Mouse (Mus musculus) c-Kit-positive CD71-positive TER-119-negative erythroid progenitor cells, embryonic 14.5 days (primary cell): ENCODE results near the gene Rhpn2.

ENCODE experiments used
- DNase-seq: peaks from one replicate; pipeline ENCODE4 v3.0.0-alpha.2; 2013; ENCODE audit warnings: low read depth

Gene Rhpn2

DNA sequence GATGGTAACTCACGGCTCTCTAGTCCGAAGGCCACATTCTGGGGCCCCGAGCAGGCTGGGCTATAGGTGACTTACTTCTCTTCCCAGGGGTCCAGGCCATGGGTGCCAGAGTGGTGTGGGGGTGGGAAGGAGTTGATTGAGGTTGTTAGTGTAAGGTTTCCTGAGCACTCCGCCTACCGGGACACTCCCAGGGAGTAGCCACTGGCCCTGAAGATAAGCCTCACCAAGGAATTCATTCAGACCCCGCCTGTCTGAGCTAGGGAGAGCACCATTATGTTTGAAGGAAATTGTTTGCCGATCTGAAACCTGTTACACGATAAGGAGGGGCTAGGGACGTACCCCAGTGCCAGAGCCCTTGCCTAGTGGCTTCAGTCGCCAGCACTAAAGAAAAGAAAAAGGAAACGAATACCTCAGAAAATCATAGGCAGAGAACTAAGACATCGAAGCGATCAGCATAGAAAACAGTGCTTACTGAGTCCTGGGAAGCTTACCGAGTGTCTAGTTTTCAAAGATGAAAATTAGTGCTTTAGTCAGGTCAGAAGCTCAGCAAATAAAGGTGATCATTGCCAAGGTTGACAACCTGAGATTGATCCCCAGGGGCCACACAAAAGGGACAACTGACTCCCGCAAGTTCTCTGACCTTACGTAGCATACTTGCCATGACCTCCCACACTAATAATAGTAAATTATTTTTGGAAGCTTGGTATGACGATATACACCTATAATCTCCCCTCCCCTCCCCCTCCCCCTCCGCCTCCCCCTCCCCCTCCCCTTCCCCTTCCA is 14.1 kb downstream of the Rhpn2 start:
- DNase-seq: no peak

GRCm38 (mm10) chr7:35349022-35349421 is 15.1 kb downstream of the Rhpn2 start:
- no peak for DNase-seq

- no peak for DNase-seq
Observed at GRCm38 (mm10) chr7:35349886-35350684, 16.1 kb downstream of the Rhpn2 start.

DNA sequence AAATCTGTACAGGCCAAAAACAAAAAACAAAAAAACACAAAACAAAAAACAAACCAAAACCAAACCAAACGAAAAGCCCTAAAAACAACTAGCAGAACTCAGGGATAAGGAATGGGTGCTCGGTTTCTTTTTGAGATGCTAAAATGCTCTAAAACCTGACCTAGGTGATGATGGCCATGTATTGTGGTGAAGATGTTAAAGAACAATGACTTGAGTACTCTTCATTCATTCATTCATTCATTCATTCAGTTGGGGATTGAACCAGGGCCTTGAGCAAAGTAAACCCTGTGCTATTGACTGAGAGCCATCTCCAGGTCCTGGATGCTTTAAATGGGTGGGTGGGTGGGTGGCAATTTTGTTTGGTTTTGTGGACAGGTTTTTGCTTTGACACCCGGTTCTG is 17.2 kb downstream of the Rhpn2 start:
- DNase-seq: no peak

DNA sequence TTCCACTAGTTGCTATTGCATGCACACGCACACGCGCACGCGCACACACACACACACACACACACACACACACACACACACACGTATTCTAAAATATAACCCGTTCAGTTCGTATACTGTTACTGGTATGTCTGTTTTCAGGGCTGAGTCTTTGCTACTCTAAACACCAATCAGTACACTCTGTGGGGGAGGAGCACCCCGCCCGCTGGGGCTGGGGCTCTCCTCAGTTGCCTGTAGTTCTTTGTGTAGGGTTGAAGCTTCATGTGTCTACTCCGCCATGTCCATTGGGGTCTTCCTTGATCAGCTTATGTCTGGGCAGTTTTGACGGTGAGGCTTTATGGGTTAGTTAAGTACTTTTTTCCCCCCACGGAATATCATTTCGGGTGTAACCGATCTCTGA is 19.3 kb downstream of the Rhpn2 start:
- DNase-seq: no peak

DNA sequence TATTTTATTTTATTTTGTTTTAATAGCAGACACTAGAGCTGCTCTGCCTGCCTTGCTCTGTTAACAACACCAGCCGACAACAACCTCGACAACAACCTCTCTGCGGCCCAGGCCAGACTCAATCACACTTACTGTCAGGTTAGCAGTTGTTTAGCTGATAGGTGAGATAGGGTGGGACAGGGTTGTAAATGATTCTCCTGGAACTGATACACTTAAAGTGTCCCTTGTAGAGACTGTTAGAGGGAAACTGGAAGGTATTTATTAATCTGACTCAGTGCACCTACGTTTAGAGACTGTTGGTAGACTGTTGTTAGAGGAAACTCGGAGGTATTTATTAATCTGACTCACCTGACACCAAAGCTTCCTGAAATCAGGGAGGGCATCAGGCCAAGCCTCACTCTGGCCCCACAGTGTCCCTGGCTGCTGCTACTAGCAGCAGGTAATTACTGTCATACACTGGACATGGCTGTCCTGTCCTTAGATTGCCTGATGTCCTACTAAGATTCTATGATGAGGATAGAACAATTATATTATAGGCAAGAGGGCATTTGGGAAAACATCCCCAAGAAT is 21.4 kb downstream of the Rhpn2 start:
- no peak for DNase-seq

GRCm38 (mm10) chr7:35357621-35358020 is 23.7 kb downstream of the Rhpn2 start:
- no peak for DNase-seq

DNA sequence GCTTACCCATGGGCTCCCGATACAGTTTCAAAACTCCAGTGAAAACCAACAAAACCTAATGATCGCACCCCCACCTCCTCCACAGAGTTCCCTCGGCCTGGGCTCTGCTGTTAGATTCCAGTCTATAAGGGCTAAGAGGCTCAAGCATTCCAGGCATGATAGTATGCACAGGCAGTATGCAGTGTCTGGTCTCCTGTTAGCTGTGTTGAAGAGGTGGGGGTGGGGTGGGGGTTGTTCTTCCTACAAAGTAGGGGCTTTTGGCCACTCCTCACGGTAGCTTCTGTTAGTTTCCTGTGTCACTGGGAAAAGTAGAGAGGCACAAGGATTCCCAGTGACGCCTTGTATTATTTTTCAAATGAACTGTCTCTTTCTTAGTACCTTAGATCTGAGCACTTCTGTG is 28.3 kb downstream of the Rhpn2 start:
- DNase-seq: no peak

- no peak for DNase-seq
Observed at GRCm38 (mm10) chr7:35362868-35363267, 28.9 kb downstream of the Rhpn2 start.

DNA sequence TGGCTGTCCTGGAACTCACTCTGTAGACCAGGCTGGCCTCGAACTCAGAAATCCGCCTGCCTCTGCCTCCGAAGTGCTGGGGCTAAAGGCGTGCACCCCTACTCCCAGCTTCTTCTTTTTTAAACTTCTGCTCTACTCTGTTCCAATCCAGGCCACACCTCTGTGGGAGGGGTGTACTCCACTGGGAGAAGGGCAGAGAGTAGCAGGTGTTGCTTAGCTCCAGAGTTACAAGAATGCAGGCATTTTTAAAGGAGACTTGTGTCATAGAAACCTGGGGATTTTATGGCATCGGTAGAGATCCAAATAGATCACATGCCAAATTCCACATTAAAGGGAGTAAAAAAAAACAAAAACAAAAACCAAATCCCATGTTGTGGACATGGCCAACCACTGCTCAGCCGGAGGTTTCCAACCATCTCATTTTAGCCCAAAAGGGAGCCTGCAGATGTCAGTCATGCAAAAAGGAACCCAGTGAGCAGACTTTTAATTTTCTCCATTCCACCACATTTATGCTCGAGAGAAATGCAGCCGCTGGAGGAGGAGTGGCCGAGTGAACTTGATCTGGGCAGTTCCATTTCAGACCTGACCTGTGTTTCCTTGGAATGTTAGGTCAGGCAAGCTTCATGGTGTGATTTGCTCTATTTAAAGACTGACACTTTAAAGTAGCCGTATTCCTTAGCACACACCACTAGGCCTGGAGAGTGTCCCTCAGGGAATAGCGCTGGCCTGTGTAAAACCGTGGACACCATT is 31.4 kb downstream of the Rhpn2 start:
- DNase-seq: no peak

DNA sequence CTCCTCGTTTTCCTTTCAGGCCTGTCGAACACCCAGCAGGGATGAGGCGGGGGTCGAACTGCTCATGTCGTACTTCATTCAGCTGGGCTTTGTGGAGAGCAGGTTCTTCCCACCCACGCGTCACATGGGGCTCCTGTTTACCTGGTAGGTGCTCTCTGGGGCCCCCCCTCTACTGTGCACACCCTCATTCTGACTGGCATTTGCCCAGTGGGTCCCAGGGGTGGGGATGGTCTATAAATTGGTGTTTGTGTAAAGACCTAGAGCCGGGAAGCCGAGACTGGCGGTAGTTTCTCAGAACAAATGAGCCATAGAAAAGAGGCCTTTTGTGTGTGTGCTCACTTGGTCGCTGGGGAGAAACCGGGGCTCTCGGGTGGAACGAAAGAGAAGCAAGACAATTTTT is 37.1 kb downstream of the Rhpn2 start:
- DNase-seq: no peak

DNA sequence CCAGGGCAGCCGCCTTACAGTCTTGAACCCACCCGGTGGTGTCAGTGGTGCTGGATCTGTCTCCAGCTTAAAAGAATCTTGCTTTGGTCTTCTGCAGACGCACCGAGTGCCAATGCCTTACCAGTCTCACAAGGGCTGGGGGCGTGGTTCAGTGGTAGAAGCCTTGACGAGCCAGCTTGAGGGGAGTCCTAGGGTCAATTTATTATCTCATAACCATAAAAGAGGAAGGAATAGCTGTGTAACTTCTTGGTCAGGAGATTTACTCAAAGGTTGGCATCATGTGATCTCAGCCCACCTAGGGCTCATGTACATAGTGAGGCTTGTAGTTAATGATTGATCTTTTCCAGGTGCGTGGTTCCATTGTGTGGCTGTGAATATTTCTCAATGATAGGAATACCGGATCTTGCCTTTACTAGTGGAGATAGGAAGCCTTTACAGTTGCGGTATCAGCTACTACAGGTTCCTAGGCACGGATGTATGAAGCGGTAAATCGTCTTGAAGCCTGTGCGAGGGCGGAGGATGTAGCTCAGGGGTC is 38.6 kb downstream of the Rhpn2 start:
- no peak for DNase-seq

- DNase-seq: no peak
Observed at GRCm38 (mm10) chr7:35373146-35373989, 39.4 kb downstream of the Rhpn2 start.

DNA sequence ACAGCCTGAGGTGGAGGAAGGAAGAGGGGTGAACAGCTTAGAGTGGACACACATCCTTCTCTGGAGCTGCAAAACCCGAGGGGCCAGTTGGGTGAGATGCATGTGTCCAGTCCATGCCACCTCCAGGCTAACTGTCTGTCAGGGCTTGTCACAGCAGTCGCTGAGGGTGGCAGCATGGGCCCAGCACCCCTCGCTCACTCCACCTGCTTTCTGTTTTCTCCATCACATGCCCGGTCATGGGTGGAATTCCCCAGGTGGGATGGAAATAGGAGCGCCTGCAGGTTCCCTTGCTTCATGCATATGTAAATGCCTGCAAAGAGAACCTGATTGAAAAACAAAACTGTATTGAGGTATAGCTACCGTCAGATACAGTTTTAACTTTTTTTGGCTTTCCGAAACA is 40.3 kb downstream of the Rhpn2 start:
- no peak for DNase-seq

DNA sequence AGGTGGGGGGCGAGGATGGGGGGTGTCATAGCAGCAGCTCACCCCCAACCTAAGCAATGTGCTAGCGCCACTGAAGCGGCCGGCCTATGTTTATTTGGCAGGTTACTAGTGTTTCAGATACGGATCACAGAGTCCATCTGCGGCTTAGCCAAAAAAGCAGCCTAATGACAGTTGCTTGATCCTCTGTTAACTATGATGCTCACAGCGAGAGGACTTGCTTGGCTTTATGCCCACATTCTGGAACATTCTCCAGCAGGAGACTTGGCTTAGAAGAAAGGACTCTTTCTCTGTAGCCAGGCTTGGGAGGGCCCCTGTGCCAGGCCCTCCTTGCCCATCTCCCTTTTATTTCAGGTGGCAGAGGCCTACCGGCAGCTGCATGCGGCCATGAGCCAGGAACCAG is 42.7 kb downstream of the Rhpn2 start:
- DNase-seq: no peak

DNA sequence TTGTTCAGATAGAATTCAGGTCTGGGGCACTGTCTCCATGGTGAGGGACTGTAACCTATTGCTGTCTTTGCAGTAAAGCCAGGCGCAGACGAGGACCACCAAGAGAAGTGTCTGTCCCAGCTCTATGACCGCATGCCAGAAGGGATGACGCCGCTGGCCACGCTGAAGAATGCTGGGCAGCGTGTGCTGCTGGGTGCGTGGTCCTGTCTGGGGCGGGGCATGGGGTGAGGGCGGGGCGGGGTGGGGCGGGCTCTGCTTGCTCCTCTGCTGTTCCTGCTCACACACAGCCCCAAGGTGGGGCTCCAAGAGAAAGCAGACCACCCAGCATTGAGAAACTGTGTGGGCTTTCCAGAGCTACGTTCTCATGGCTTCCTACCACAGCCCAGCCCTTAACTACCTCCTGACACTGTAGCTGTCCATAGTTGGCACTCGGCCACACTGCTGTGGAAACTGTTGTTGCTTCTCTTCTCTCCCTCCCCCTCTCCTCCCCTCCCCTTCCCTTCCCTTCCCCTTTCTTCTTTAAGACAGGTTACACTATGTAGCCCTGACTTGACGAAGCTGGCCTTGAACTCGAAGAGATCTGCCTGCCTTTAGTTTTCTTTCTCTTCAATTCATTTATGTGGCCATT is 45.6 kb downstream of the Rhpn2 start:
- no peak for DNase-seq

GRCm38 (mm10) chr7:35380351-35380750 is 46.4 kb downstream of the Rhpn2 start:
- DNase-seq: no peak

- no peak for DNase-seq
Observed at GRCm38 (mm10) chr7:35381861-35382260, 47.9 kb downstream of the Rhpn2 start.

- DNase-seq: no peak
Observed at GRCm38 (mm10) chr7:35382706-35383353, 48.9 kb downstream of the Rhpn2 start.

DNA sequence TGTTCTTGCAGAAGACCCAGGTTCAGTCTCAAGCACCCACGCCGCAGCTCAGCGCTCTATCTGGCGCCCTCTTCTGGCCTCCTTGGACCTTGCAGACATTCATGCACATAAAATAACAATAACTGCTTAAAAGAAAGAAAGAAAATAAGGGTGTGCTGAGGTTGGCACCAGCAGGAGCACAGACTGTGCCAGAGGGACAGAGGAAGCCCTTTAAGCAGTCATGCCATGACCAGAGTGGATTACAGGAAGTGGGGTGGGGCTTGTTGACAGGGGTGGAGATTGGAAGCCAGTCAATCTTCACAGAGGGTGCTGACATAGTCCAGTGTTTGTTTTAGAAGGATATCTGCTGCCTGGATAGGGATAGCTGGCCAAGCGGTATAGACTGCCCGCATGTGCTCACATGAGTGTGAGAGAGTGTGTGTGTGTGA is 52.6 kb downstream of the Rhpn2 start:
- DNase-seq: no peak
